Mouse (Mus musculus): ENCODE data around the gene Alox12b. TPM values are rescaled to one million over a fixed set of nuclear protein-coding genes. Genes with fewer than 3 reads are reported as not detected.

Alox12b gene
- 0.21 TPM in 1 of 2 replicates, not detected in the other for polyA plus RNA-seq (2015; fragmentation: Nextera tagmentation; extraction: Ambion mirVana)

DNA sequence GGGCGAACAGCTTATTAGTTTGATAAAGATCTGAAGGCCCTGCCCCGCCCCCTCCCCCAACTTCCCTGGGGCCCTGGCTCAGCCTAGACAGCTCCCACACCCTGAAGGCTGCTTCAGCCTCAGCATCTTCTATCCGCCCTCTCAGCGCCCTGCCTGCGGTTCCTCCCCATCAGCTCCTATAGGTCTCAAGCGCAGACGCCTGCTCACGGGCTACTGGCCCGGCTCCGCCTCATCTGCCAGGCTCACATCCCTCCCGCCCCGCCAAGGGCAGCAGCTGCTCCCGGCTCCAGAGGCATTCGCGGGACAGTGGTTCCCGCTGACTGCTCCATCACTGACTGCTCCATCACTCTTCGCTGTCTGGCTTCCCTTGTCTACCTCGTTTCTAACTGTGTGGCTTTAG lies at the start of gene Alox12b:
Gene Alox12b, plus strand, starts transcription at position 190 of the 400 bp plus-strand sequence.
- Histone ChIP-seq H3K4me2 (peak within 1 kb of the TSS; percentile 55), H3K27me3 (peaks cover 46% of the 10 kb centered on the region), H3K4me1 (peaks cover 9% of the 10 kb centered on the region), H3K27ac (no peak within 1 kb of the TSS), H3K4me3 (peak within 1 kb of the TSS; percentile 31), H3K36me3 (no peaks in the 10 kb centered on the region), H3K9ac (peak within 1 kb of the TSS; percentile 61), H3K9me3 (no peaks in the 10 kb centered on the region)
- no peak for ATAC-seq (ENCODE audit: insufficient number of reproducible peaks, insufficient read depth, low FRiP score, low TSS enrichment, low read depth)
- 4% methylated on average over 18 of the region's 18 CpGs for WGBS

DNA sequence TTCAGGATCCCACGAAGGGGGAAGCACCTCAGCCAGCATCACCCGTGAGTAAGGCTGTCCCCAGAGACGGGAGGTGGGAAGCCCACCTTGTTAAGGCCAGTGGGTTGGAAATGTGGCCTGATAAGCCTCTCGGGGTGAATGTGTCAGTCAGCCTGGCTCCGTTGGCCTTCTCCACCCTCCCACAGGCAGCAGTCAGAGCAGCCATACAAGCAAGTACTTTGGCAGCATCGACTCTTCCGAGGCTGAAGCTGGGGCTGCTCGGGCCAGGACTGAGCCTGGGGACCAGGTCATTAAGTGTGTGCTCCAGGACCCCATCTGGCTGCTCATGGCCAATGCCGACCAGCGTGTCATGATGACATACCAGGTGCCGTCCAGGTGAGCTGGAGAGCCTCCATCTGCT lies 49.1 kb upstream of the Alox12b start:
- peaks cover 70% of the 10 kb centered on the region for H3K36me3 ChIP-seq
- ATAC-seq (ENCODE audit: insufficient number of reproducible peaks, insufficient read depth, low FRiP score, low TSS enrichment, low read depth), result no peak
- WGBS, result 89% methylated on average over 11 of the region's 11 CpGs

DNA sequence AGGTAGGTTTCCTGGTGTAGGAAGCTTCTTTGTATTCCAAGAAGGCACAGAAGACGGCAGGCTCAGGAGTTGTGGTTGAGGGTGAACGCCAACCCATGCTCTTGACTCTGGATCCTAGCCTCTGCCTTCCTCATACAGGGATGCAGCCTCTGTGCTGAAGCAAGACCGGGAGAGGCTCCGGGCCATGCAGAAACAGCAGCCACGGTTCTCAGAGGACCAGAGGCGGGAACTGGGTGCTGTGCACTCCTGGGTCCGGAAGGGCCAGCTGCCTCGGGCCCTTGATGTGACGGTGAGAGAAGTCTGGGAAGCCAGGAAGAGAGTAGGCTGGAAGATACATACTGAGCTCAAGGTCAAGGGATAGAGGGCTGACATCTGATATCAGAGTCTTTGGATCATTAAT lies 48.6 kb upstream of the Alox12b start:
- no peak for ATAC-seq (ENCODE audit: insufficient number of reproducible peaks, insufficient read depth, low FRiP score, low TSS enrichment, low read depth)
- Histone ChIP-seq H3K4me2 (no peak overlapping the region), H3K9ac (no peak overlapping the region), H3K4me1 (peaks cover 8% of the 10 kb centered on the region), H3K4me3 (no peak overlapping the region), H3K36me3 (peaks cover 65% of the 10 kb centered on the region), H3K9me3 (no peaks in the 10 kb centered on the region), H3K27me3 (0 out of 2 replicates have a peak, but pooled peaks cover 5% of the 10 kb centered on the region), H3K27ac (no peak overlapping the region)
- WGBS, result 90% methylated on average over 9 of the region's 9 CpGs

More for the DNA sequence above, 49.1 kb upstream of the Alox12b start:
- Histone ChIP-seq H3K27me3 (no peaks in the 10 kb centered on the region), H3K9me3 (no peaks in the 10 kb centered on the region), H3K27ac (no peak overlapping the region), H3K4me1 (peaks cover 8% of the 10 kb centered on the region), H3K9ac (no peak overlapping the region), H3K4me3 (no peak overlapping the region), H3K4me2 (no peak overlapping the region)

DNA sequence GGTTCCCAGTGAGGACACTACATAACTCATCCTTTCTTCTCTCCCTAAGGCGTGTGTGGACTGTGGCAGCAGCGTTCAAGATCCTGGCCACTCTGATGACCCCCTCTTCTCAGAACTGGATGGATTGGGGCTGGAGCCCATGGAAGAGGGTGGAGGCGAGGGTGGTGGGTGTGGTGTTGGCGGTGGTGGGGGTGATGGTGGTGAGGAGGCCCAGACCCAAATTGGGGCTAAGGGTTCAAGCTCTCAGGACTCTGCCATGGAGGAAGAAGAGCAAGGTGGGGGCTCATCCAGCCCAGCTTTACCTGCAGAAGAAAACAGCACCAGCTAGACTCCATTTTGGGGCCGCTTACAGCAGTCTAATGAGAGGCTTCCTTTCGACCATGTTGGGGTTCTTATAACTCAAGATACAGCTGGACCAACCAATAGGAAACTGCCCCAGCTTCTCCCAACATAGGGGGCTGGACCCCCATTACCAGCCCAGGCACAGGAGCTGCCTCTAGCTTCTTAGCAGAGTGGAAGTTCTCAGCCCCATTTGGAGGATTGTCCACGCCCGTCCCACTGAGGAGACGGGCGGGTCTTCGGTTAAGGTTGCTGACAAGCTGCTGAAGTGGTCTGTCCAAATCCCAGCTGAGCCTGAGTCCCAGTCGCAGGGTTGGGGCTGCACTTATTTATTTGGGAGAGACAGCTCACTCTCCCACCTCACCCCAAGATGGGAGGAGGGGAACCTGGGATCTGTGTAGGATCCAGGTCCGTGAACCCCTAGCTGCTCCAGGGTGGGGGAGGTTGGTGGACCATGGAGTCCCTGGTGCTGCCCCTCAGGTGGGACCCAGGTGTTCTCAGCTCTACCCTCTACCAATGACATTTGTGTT lies 47.5 kb upstream of the Alox12b start:
- no peak overlapping the region for H3K4me2 ChIP-seq
- no peak overlapping the region for H3K4me3 ChIP-seq
- ATAC-seq (ENCODE audit: insufficient number of reproducible peaks, insufficient read depth, low FRiP score, low TSS enrichment, low read depth), result no peak
- H3K4me1 ChIP-seq, result peaks cover 8% of the 10 kb centered on the region
- H3K27ac ChIP-seq, result no peak overlapping the region
- peaks cover 54% of the 10 kb centered on the region for H3K36me3 ChIP-seq
- H3K9me3 ChIP-seq, result no peaks in the 10 kb centered on the region
- 83% methylated on average over 13 of the region's 13 CpGs for WGBS
- peaks cover 10% of the 10 kb centered on the region; the same call in 1 of the 2 replicates for H3K27me3 ChIP-seq
- H3K9ac ChIP-seq, result no peak overlapping the region

DNA sequence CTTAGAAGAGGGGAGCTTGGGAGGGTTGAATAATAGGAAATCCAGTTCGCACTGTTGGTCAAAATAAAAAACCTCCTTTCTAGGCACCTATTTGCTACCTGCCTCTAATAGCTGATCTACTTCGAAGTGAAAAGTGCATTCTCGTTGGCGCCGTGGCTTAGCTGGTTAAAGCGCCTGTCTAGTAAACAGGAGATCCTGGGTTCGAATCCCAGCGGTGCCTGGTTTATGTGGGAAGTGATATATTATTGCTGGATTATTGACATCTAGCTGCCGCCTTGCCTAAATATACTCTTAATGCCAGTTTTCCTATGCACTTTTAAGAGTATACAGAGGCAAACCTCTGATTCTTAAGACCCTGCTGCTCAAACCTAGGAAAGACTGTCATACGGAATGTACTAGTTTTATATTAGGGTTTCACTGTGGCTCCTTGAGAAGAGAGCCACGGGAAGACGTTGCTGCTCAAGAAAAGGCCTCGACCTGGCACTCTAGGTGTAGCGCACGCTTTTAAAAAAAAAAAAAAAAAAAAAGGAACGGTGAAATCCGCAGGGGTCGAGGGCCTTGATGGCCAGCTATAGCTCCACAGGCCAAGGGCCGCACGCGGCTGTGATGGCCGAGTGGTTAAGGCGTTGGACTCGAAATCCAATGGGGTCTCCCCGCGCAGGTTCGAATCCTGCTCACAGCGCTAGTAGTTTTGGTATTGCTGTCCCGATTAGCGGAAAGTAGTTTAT lies 46.3 kb upstream of the Alox12b start:
- H3K4me2 ChIP-seq, result peak overlapping the region; percentile 60
- peaks cover 42% of the 10 kb centered on the region for H3K36me3 ChIP-seq
- peak overlapping the region; percentile 22; the same call in 1 of the 2 replicates for H3K27ac ChIP-seq
- H3K27me3 ChIP-seq, result peaks cover 12% of the 10 kb centered on the region; the same call in 1 of the 2 replicates
- H3K9ac ChIP-seq, result peak overlapping the region; percentile 62
- no peaks in the 10 kb centered on the region for H3K9me3 ChIP-seq
- WGBS, result under 1% methylated on average over 30 of the region's 30 CpGs
- no peak; the same call in 1 of the 2 replicates for ATAC-seq (ENCODE audit: insufficient number of reproducible peaks, insufficient read depth, low FRiP score, low TSS enrichment, low read depth)
- peaks cover 8% of the 10 kb centered on the region for H3K4me1 ChIP-seq
- peak overlapping the region; percentile 47 for H3K4me3 ChIP-seq

DNA sequence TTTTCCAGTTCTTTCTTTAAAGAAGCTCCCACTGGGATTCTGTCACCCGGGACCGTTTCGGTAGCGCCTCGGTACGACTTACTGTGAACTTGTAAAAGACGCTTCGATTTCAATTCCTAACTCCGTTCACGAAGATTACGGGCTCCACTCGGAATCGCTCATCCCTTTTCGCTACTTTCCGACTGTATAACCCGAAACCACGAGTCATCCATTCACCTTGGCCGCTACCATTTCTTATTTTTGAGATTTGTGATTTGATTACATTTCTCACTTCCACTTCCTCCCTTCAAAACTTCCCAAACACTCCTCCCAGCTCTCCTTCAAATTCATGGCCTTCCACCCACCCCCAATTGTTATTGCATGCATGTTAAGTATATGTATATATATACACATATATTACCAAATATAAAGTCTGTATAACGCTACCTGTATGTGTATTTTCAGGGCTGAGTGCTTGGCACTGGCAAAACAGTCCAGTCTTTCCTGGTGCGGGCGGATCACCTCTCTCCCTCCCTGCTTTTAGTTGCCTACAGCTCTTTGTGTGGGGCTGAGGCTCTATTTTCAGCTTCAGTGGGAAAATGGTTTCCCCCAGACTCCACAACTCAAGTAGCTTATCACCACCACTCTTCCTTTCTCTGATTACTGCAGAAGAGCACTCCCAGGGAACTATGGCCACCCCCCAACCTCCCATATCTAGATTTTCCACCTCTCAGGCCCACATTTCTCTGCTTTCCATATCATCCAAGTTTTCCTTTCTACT lies 45.6 kb upstream of the Alox12b start:
- no peak for ATAC-seq (ENCODE audit: insufficient number of reproducible peaks, insufficient read depth, low FRiP score, low TSS enrichment, low read depth)
- H3K9ac ChIP-seq, result peak overlapping the region; percentile 62
- peak overlapping the region; percentile 60 for H3K4me2 ChIP-seq
- peak overlapping the region; percentile 47 for H3K4me3 ChIP-seq
- peaks cover 16% of the 10 kb centered on the region; the same call in 1 of the 2 replicates for H3K27me3 ChIP-seq
- WGBS, result 5% methylated on average over 21 of the region's 21 CpGs
- peak overlapping the region; percentile 19; the same call in 1 of the 2 replicates for H3K27ac ChIP-seq
- H3K4me1 ChIP-seq, result peaks cover 8% of the 10 kb centered on the region
- H3K36me3 ChIP-seq, result peaks cover 35% of the 10 kb centered on the region
- no peaks in the 10 kb centered on the region for H3K9me3 ChIP-seq

DNA sequence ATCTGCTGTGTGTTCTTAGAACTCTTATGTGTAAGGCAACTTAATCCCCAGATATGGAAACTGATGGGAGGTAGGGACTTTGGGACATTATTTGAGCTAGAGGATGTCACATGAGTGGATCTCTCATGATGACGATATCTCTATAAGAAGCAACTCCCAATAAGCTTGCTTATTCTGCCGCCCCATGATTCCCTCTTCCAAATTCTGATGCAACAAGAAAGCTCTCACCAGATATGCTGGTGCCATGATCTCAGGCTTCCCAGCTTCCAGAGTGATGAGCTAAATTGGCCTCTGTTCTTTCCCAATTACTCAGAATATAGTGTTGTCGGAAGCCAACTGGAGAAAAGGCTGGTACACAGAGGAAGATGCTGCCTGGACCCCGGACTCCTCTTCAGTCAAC lies 44.9 kb upstream of the Alox12b start:
- peaks cover 28% of the 10 kb centered on the region for H3K36me3 ChIP-seq
- H3K4me2 ChIP-seq, result peak overlapping the region; percentile 60
- no peak overlapping the region for H3K27ac ChIP-seq
- peak overlapping the region; percentile 62; the same call in 1 of the 2 replicates for H3K9ac ChIP-seq
- ATAC-seq (ENCODE audit: insufficient number of reproducible peaks, insufficient read depth, low FRiP score, low TSS enrichment, low read depth), result no peak
- H3K27me3 ChIP-seq, result peaks cover 16% of the 10 kb centered on the region
- 65% methylated on average over 4 of the region's 4 CpGs for WGBS
- peak overlapping the region; percentile 47 for H3K4me3 ChIP-seq
- H3K4me1 ChIP-seq, result peaks cover 8% of the 10 kb centered on the region
- H3K9me3 ChIP-seq, result no peaks in the 10 kb centered on the region

DNA sequence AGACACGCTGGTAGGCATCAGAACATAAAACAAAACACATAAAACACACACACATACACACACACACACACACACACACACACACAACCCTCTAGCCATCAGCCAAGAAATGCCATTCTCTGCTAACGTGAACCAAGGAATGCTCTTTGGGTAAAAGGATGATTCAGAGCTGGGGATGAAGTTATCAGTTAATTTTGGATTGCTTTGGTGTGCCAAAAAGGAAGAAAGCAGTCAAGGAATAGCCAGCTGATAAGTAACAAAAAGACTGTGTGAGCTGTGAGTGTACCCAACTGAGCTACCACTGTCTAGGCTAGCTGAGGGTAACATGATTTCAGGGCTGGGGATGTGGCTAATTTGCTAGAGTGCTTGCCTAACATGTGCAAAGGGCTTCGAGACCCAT lies 42.8 kb upstream of the Alox12b start:
- Histone ChIP-seq H3K4me3 (no peak overlapping the region), H3K4me2 (no peak overlapping the region), H3K36me3 (peaks cover 7% of the 10 kb centered on the region), H3K27ac (no peak overlapping the region), H3K27me3 (peaks cover 16% of the 10 kb centered on the region), H3K4me1 (peaks cover 18% of the 10 kb centered on the region), H3K9me3 (no peaks in the 10 kb centered on the region), H3K9ac (no peak overlapping the region)
- 67% methylated on average over 3 of the region's 3 CpGs for WGBS
- no peak for ATAC-seq (ENCODE audit: insufficient number of reproducible peaks, insufficient read depth, low FRiP score, low TSS enrichment, low read depth)

DNA sequence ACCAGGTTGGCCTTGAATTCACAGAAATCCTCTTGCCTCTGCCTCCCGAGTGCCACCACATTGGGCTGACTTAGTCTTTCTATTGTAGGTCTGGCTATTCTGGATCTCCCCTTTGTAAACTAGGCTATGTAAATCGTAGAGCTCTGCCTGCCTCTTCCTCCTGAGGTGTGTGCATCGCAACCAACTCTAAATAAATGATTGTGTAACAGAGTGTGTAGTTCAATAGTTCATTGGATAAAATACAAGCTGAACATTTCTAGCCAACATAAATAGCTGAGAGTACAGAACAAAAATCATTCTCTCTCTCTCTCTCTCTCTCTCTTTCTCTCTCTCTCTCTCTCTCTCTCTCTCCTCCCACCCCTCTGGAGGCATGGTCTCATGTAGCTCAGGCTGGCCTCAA lies 42.2 kb upstream of the Alox12b start:
- Histone ChIP-seq H3K9me3 (no peaks in the 10 kb centered on the region), H3K27ac (no peak overlapping the region), H3K4me1 (peaks cover 20% of the 10 kb centered on the region), H3K4me2 (no peak overlapping the region), H3K36me3 (peaks cover under 1% of the 10 kb centered on the region), H3K4me3 (no peak overlapping the region), H3K9ac (no peak overlapping the region), H3K27me3 (peaks cover 16% of the 10 kb centered on the region)
- ATAC-seq (ENCODE audit: insufficient number of reproducible peaks, insufficient read depth, low FRiP score, low TSS enrichment, low read depth), result no peak
- 84% methylated on average over 3 of the region's 3 CpGs for WGBS

DNA sequence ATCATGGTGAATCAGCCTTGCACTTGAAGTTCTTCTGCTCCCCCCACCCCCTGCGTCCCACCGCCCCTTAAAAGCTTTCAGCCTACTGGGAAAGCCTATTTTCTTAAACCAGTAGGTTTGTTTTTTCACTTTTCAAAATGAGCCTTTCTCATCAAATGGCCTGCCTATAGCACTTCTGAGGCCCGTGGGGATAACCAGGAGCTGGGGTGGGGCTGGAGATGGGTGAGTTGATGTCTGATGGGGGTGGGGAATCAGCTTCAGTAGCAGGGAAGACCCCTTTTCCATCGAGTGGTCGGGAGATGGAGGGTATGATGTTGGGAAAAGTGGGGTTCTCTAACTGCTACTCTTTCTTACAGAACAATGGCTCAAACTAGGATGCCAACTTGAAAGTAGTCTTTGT lies 39.9 kb upstream of the Alox12b start:
- Histone ChIP-seq H3K27me3 (peaks cover 32% of the 10 kb centered on the region), H3K36me3 (no peaks in the 10 kb centered on the region), H3K9ac (no peak overlapping the region), H3K4me2 (peak overlapping the region; percentile 97), H3K27ac (no peak overlapping the region), H3K4me1 (peaks cover 32% of the 10 kb centered on the region), H3K9me3 (no peaks in the 10 kb centered on the region), H3K4me3 (peak overlapping the region; percentile 84; the same call in 1 of the 2 replicates)
- WGBS, result 54% methylated on average over 5 of the region's 5 CpGs
- no peak for ATAC-seq (ENCODE audit: insufficient number of reproducible peaks, insufficient read depth, low FRiP score, low TSS enrichment, low read depth)
